Mouse (Mus musculus): ENCODE measurements at regions not wholly inside any gene's neighbourhood (a gene's known extent, or its start where the extent isn't known, plus 50 kb on each side); places are given as distances from the start of the nearest gene placed in this dataset.

DNA sequence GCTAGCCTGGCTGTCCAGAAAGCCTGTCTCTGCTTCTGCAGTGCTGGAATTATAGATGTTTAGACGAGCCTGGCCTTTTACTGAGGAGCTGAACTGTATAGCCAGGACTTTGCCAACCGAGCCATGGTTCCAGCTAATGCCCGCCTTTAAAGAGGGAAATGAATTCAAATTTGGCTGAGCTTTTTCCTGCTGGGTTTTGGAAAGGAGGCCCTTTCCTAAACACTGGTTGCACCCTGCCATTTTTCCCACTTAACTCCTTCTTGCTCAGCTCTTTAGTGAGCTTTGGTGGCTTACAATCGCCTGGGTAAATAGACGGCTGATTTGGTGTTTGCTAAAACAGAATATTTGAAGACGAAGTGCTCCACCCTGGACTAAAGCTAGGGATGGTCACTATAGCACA lies 161.9 kb downstream of the Tex36 start:
- TF ChIP-seq CTCF (IDR thresholded peaks at IDR 0.05; ENCODE audit: insufficient read depth, low read depth, low read length) (no peak), POLR2A (IDR thresholded peaks at IDR 0.05; ENCODE audit: insufficient read depth, low read depth, low read length) (no peak)

Measured in olfactory bulb, adult 2 months (tissue).